Mouse (Mus musculus) cortical plate, adult 2 months (tissue): ENCODE measurements around the gene Rab24. TPM values are rescaled to one million over a fixed set of nuclear protein-coding genes. Genes with fewer than 3 reads are reported as not detected.

ENCODE experiments used
- H3K27ac ChIP-seq: fragments of 200-500 bp; 2 replicates; pipeline ENCODE4 v1.5.1; 2012; ENCODE audit warnings: low read length, control low read depth, inconsistent platforms; ENCODE audit not compliant: insufficient read depth
- H3K4me1 ChIP-seq: fragments of 200-500 bp; 2 replicates; pipeline ENCODE4 v1.6.1; 2011; ENCODE audit warnings: low read length; ENCODE audit not compliant: control insufficient read depth, insufficient read depth
- H3K4me3 ChIP-seq: fragments of 200-500 bp; 2 replicates; pipeline ENCODE4 v1.5.1; 2011; ENCODE audit warnings: mild to moderate bottlenecking, low read length, control low read depth; ENCODE audit not compliant: insufficient read depth
- CTCF ChIP-seq: fragments of 200-500 bp; IDR thresholded peaks from 2 replicates; pipeline ENCODE4 v1.5.1; 2011; ENCODE audit warnings: mild to moderate bottlenecking, control low read depth, low read length; ENCODE audit not compliant: insufficient read depth; ENCODE audit errors: extremely low read depth
- POLR2A ChIP-seq: fragments of 200-500 bp; IDR thresholded peaks from 2 replicates; pipeline ENCODE4 v1.6.1; 2011; ENCODE audit warnings: mild to moderate bottlenecking, low read length, control low read depth; ENCODE audit not compliant: insufficient read depth; ENCODE audit errors: extremely low read depth
- polyA plus RNA-seq: library from polyadenylated mRNA; depleted of rRNA; stranded (reverse); fragments of >200 nt; gene quantifications from 2 replicates; pipeline ENCODE4 v1.2.3, GENCODE M21; 2012; rRNA removed

The Rab24 gene
- 148 and 163 TPM in 2 replicates for polyA plus RNA-seq

DNA sequence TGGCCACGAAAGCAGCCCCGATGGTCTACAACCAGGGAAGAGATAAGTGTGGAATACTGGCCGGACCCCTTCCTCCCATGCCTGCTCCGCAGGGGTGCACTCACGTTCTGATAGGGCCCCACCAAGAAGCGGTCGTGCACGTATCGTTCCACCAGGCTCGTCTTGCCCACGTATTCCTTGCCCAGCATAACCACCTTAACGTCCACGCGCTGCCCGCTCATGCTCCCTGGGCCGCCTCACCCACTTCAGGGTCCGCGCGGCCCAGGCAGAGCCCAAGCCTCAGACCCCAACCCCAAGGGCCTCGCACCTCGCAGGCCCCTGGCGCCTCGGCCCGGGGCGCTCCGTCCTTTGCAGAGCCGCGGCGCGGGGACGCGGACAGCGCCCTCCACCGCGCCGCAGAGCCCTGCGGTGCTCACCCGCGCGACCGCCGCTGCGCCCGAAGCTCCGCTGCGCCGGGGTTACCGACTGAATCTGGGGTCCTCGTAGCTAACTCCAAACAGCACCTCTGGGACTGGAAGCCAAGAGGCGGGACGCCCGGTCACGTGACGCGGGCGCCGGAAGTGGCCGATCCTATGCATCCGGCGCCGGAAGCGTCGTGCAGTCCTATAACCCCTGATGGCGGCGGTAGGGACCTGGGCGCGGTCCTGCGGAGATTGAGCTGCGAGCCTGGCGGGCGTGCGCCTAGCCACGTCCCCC is at the start of gene Rab24:
TSS of gene Rab24 (minus strand) at position 513 of the 696 bp plus-strand sequence.
- Histone ChIP-seq H3K4me1 (peaks cover 7% of the 10 kb centered on the region; the same call in 1 of the 2 replicates), H3K27ac (peak within 1 kb of the TSS; percentile 63)
- TF ChIP-seq CTCF: no peak
- peak; percentile 61 for TF ChIP-seq POLR2A

DNA sequence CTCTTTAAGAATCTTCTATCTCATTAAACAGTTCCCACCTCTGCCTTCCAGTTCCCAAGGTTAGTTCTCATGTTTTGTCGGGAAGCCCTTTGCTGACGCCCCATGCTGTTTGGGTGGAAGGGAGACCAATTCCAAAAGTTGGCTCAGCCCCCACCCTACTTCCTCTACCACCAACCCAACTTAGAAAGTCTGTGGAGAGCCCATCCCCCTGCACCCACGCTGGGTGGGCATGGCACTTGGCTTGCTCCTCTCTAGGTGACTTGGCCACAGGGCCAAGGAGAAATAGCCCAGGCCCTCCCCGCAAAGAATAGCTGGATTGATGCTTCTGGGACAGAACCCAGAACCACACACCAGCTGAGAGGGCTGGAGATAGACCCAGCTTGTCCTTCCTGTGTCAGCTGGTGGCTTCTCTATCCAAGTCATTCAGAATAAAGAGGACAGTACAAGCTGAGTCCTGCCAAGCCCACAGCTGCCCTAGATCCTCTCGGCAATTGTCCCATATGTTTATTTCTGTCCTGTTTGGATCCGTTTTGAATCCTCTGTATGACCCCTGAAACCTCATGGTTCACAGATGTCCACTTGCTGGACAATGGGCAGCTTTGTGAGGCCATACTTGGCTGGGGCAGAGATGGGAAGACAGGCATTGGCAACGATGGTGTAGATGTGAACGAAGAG is 49.4 kb upstream of the Rab24 start:
- Histone ChIP-seq H3K27ac (no peak overlapping the region), H3K4me3 (no peak overlapping the region), H3K4me1 (0 out of 2 replicates have a peak, but pooled peaks cover 3% of the 10 kb centered on the region)
- TF ChIP-seq POLR2A: no peak
- no peak for TF ChIP-seq CTCF

More for the DNA sequence above, at the start of gene Rab24:
- H3K4me3 ChIP-seq: peak within 1 kb of the TSS; percentile 95

DNA sequence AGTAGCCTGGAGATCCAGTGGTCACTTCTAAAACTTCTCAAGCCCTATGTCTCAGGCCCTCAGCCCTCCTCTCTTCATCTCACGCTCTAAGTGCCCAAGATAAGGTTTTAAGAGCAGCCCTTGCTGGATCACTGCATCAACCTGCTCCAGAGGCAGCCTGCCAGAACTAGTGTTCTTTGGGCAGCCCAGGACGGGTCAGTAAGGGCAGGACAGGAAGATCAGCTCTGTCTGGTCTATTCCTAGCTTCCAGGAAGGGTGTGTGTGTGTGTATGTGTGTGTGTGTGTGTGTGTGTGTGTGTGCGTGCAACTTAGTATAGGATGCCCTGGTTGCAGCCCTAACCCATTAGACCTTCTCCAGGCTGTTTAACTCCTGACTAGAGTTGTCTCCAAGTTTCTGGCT is 48.5 kb upstream of the Rab24 start:
- H3K4me3 ChIP-seq: peak overlapping the region; percentile 40
- 0 out of 2 replicates have a peak, but pooled peaks cover 3% of the 10 kb centered on the region for H3K4me1 ChIP-seq
- no peak for TF ChIP-seq CTCF
- TF ChIP-seq POLR2A: no peak
- H3K27ac ChIP-seq: 0 out of 2 replicates have a peak overlapping the region, but pooled peaks have one; percentile 26

DNA sequence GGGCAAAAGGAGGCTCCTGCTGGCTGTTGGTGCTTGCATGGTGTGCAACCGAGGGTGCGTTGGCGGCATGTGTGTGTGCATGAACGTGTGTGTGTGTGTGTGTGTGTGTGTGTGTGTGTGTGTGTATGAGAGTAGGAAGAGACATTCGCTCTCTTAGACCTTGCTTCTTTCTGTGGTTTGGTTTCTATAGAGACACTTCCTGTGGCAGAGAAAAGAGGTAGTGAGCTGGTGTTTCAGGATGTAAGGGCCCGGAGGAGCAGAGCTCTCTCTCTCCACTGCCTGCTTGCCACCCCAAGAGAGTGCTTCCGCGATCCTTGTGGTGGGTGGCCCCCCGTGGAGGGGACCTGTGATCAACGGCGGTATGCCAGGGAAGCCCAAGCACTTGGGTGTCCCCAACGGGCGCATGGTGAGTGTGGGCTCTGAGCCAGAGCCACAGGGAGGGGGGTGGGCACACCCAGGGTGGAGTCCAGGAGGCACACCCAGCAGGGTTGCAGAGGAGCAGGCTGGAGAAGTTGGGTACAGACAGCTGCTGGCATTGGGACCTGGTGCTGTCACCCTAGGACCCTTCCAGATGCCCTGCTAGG is 47.9 kb upstream of the Rab24 start, which contains the start of gene Rgs14:
TSS of gene Rgs14 (plus strand) at position 202 of the 584 bp plus-strand sequence.
- Histone ChIP-seq H3K4me3 (peak within 1 kb of the TSS; percentile 40), H3K4me1 (0 out of 2 replicates have a peak, but pooled peaks cover 3% of the 10 kb centered on the region), H3K27ac (peak within 1 kb of the TSS; percentile 26; the same call in 1 of the 2 replicates)
- TF ChIP-seq POLR2A (0 out of 2 replicates have a peak, but pooled peaks have one; percentile 44), CTCF (no peak)

DNA sequence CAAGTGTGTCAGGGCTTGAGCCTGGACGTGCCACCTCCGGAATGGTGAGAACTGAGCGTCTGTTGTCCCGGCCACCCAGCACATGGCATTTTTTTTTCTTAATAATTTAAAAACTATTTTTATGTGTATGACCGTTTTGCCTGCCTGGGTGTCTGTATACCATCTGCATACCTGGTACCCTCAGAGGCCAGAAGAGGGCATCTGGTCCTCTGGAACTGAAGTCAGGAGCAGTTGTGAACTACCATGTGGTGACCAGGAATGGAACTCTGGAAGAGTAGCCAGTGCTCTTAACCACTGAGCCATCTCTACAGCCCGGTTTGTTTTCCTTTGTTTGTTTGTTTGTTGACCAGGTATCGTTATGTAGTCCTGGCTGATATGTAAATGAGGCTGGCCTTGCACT is 46.7 kb upstream of the Rab24 start:
- TF ChIP-seq CTCF (no peak), POLR2A (no peak)
- Histone ChIP-seq H3K4me3 (no peak overlapping the region), H3K27ac (no peak overlapping the region), H3K4me1 (0 out of 2 replicates have a peak, but pooled peaks cover 3% of the 10 kb centered on the region)

DNA sequence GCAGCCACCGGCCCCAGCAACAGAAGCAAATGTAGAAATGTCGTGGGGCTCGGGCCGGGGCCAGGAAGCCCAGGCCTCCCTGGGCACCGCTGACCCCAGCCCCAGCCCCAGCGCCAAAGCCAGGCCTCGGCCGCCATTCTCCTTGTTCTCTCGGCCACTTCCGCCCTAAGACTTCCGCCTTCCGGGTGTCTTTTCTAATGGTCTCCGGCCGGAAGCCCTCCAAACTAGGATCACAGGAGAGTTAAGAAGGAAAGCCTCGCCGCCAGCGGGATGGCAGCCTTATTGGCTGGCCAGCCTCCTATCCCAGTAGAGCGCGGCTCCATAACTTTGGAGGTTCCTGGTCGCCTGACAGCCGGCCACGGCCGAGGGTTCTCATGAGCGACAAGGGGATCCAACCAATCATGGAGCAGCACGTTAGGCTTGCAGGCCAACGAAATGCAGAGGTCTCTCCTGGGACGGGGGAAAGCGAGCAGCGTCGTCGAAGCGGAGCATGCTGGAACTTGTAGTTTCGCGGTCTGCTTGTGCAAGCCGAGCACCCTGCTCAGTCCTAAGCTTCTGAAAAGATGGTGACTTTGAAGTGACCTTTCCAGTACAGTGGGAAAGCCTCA is 40.8 kb upstream of the Rab24 start, which contains the start of gene Lman2:
TSS of gene Lman2 (minus strand) at position 331 of the 608 bp plus-strand sequence.
- Histone ChIP-seq H3K4me1 (peaks cover 9% of the 10 kb centered on the region), H3K4me3 (peak within 1 kb of the TSS; percentile 91), H3K27ac (peak within 1 kb of the TSS; percentile 35; the same call in 1 of the 2 replicates)
- TF ChIP-seq POLR2A (peak; percentile 18; the same call in 1 of the 2 replicates), CTCF (no peak)

DNA sequence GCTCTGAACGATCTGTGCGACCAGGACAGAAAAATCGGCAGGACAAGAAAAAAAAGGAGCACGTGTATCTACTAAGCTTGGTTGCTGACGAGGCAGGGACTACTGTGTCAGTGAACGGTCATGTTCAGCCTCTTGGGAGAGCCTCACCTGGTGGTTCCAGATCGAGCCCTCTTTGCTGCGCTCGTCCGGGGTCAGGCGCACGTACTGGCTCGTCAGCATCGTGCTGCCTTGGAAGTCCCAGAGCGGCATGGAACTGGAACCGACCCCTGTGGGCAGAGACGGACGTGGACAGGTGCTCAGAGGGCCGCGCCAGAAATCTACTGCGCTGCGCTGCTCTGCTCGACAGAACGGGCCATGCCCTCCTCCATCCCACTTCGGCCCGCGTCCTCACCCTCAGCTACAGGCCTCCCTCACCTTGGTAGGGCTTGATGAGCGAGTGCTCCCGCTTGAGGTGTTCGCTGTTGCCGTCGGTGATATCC is 40.3 kb upstream of the Rab24 start:
- TF ChIP-seq POLR2A (no peak), CTCF (no peak)
- Histone ChIP-seq H3K4me3 (peak overlapping the region; percentile 91), H3K4me1 (peaks cover 9% of the 10 kb centered on the region), H3K27ac (peak overlapping the region; percentile 35; the same call in 1 of the 2 replicates)

DNA sequence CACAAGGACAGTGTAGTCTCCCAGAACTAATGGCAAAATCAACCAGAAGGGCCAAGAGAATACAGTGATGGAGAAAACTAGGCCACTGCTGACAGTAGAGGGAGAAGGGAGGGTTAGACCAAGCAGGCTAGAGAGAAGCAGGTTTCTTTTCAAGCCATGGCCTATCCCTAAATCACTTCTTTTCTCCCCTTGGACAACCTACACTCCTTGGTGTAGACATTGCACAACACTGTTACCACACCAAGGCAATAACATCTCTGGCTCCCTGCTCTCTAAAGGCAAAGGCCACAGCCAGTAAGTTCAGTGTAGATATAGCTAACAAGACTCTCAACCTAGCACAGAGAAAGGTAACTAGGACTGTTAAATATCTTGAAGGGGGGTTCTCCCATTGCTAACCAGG is 39.4 kb upstream of the Rab24 start:
- peak overlapping the region; percentile 91; the same call in 1 of the 2 replicates for H3K4me3 ChIP-seq

DNA sequence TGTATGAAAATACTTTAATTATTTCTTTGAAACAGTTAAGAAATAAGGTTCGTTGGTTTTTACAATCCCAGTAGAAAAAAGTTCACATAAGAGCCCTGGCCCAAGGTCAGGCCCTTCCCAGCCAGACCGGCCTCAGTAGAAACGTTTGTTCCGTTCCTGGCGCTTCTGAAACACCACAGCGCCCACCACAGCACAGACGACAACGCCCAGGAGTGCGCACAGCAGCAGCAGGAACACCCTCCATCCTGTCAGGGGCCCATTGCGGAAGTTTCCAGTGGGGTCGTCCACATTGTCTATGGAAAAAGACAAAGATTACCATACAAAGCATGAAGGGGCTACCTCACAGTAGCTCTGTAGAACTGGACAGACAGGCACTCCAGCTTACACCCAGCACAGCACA is 25.0 kb upstream of the Rab24 start:
- TF ChIP-seq POLR2A (no peak), CTCF (no peak)
- peaks cover 2% of the 10 kb centered on the region for H3K4me1 ChIP-seq
- no peak overlapping the region for H3K27ac ChIP-seq
- H3K4me3 ChIP-seq: no peak overlapping the region

More for the DNA sequence above, 39.4 kb upstream of the Rab24 start:
- no peak overlapping the region for H3K27ac ChIP-seq
- no peak for TF ChIP-seq CTCF
- no peak for TF ChIP-seq POLR2A
- H3K4me1 ChIP-seq: peaks cover 9% of the 10 kb centered on the region
